Mouse (Mus musculus): ENCODE measurements around the gene Asic5. TPM values are rescaled to one million over a fixed set of nuclear protein-coding genes. Genes with fewer than 3 reads are reported as not detected.
A peak's percentile ranks its signal among the peaks of the same experiment; 100 is the strongest.

The Asic5 gene
- polyA plus RNA-seq, 1 experiment: 0.07 TPM

DNA sequence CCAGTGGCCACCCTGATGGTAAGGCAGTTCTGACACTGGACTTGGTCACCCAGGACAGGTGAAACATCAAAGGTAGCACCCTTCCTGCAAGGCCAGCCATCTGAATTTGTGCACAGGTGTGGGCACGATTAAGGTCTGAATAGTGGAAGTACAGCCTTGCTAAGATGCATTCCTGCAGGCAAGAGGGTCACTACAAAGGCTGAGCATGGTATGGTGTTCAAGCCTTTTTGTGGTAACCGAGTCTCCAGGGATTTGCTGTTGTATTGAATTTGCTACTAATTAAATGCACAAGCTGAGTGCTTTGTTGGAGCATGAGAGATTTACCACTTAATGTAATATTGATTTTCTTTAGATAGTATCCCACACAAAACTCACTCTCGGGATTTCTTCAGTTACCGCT lies 66.0 kb downstream of the Asic5 start:
- DNase-seq (ENCODE audit: low read depth): no peak
- no peak for TF ChIP-seq CTCF (IDR thresholded peaks at IDR 0.05; ENCODE audit: borderline replicate concordance, extremely low read depth, insufficient read depth, insufficient read length)
- TF ChIP-seq POLR2A (IDR thresholded peaks at IDR 0.05; ENCODE audit: borderline replicate concordance, extremely low read depth, insufficient read depth, insufficient read length, poor library complexity, severe bottlenecking): no peak

DNA sequence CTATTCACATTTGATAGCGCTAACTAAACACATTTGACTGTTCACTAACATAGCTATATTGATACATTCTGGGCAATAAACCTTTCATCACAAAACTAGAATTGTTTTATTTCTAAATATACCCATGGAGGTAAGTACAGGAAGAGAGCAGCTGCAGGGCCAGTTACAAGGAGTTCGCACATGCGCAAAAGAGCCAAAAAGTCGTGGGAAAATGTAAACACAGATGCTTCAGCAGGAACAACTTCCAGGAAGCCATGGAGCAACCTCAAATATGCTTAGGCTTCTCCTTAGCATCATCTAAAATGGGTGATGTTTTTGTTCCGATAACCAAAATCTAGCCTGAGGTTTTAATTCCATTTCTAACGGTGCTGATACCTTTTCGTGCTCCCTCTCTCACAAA lies 66.6 kb downstream of the Asic5 start:
- peak; percentile 51 for DNase-seq (ENCODE audit: low read depth)
- TF ChIP-seq CTCF (IDR thresholded peaks at IDR 0.05; ENCODE audit: borderline replicate concordance, extremely low read depth, insufficient read depth, insufficient read length) (no peak), POLR2A (IDR thresholded peaks at IDR 0.05; ENCODE audit: borderline replicate concordance, extremely low read depth, insufficient read depth, insufficient read length, poor library complexity, severe bottlenecking) (no peak)

DNA sequence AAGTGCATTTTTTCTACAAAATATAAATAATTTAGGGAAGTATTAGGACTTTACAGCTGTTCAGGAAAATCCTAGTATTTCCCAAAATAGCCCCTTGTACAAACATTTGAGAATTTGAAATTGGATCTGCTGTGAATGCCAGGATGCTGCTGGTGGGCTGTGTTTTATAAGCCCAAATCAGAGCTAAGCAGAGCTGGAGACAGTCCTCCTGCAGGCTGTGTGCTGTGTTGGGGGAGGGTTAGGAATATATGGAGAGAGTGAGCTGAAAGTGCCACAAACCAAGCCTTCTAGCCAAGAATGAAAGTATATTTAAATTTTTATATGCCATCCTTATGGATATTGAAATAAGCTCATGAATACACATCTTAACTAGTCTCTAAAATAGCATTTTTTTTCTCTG lies 69.4 kb downstream of the Asic5 start:
- no peak for TF ChIP-seq CTCF (IDR thresholded peaks at IDR 0.05; ENCODE audit: borderline replicate concordance, extremely low read depth, insufficient read depth, insufficient read length)
- TF ChIP-seq POLR2A (IDR thresholded peaks at IDR 0.05; ENCODE audit: borderline replicate concordance, extremely low read depth, insufficient read depth, insufficient read length, poor library complexity, severe bottlenecking): no peak
- no peak for DNase-seq (ENCODE audit: low read depth)

DNA sequence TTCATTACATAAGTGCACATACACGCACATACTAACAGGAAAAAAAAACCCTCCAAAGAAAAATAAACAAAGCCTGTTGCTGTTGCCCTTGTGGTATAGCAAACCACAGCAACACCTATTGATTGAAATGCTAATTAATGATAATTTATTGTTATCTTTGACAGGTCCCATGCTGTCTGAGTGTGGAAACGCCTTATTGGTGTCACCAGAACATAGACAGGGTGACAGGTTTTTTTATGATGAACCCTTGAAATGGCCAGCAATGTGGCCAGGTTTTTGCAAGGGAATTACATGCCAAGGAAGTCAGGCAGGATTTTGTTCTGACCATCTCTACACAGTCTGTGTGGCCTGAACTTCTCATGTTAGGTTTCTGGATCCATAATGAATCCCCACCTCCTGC lies 69.9 kb downstream of the Asic5 start:
- TF ChIP-seq CTCF (IDR thresholded peaks at IDR 0.05; ENCODE audit: borderline replicate concordance, extremely low read depth, insufficient read depth, insufficient read length): no peak
- TF ChIP-seq POLR2A (IDR thresholded peaks at IDR 0.05; ENCODE audit: borderline replicate concordance, extremely low read depth, insufficient read depth, insufficient read length, poor library complexity, severe bottlenecking): no peak
- DNase-seq (ENCODE audit: low read depth): no peak

DNA sequence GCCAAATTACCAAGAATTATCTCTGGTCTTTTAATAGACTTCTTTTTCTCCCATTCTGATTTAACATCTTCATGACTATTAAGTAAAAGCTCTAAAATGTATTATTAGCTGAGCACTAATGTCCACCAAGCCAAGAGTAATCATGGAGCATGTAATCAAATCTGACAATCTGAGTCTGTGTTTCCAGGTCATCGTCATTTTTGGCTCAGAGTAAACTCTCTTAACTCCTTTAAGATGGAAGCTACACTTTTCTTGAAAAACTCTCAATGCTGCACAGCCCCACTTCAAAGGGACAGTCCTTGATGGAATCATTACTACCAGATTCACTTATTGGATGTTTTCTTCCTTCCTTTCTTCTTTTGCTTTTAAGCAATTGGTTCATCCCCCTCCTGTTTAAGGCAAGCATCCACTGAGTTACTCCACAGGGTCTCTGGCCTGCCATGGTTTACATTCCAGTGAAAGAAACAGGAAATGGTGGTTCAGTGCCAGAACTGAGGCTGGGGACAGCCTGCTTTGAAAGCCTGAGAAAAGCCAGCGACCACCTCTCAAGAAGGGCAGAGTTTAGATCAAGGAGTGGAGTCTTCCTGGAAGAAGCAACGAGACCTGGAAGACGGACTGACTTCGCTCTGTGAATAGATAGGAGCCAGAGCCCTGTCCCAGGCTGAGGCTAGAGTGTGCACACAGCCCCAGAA lies 72.3 kb downstream of the Asic5 start:
- DNase-seq (ENCODE audit: low read depth): no peak
- TF ChIP-seq CTCF (IDR thresholded peaks at IDR 0.05; ENCODE audit: borderline replicate concordance, extremely low read depth, insufficient read depth, insufficient read length): no peak
- TF ChIP-seq POLR2A (IDR thresholded peaks at IDR 0.05; ENCODE audit: borderline replicate concordance, extremely low read depth, insufficient read depth, insufficient read length, poor library complexity, severe bottlenecking): no peak

DNA sequence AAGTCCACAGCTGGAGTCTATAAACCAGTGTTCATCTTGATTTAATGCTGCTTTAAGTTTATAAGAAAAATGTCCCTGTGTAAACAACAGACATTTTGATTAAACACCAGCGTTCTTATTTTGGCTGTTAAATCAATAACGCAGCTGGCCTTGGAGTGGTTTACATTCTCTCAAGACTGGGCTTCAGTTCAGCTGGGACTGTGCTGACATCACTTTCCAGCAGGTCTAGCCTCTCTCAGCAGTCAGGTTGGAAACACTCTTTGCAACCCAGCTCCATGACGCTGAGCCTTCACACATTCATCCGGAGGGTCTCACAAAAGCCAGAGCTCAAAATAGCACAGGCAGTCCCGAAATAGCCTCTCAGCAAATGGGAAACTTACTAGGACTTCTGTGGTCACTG lies 75.1 kb downstream of the Asic5 start:
- no peak for TF ChIP-seq CTCF (IDR thresholded peaks at IDR 0.05; ENCODE audit: borderline replicate concordance, extremely low read depth, insufficient read depth, insufficient read length)
- no peak for TF ChIP-seq POLR2A (IDR thresholded peaks at IDR 0.05; ENCODE audit: borderline replicate concordance, extremely low read depth, insufficient read depth, insufficient read length, poor library complexity, severe bottlenecking)
- DNase-seq (ENCODE audit: low read depth): no peak

DNA sequence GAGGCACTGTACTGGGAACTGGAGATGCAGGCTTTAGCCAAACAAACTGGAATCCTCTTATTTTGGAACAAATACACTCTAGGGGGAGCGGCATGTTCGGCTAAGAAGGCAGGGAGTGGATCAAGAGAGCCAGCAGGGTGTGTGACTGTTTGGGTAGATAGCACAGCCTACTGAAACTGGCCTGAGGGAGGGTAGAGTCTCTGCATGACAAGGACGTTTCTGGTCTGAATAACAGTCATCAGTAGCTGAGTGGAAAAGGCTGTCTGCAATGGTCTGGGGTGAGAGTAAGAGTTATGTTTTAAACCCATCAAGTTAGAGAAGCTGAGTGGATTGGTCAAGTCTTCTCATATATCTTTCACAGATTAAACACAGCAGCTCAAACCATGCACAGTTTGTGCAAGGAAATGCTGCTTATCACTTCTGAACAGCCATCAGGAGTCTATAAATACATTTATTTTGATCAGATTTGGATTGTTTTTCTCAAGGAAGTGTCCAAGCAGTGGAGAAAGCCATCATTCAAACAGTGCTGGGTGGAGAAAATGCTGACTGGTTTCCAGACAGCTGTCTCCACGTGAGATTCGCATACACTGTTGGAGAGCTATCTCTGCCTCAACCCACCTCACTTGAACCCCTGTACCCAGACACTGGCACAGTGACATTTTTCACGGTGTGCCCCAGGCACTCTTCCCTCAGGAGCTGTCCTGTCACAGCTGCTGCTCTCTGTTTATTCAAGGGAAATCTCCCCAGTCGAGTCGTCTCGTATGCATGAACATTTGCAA lies 79.5 kb downstream of the Asic5 start:
- no peak for DNase-seq (ENCODE audit: low read depth)
- TF ChIP-seq POLR2A (IDR thresholded peaks at IDR 0.05; ENCODE audit: borderline replicate concordance, extremely low read depth, insufficient read depth, insufficient read length, poor library complexity, severe bottlenecking) (no peak), CTCF (IDR thresholded peaks at IDR 0.05; ENCODE audit: borderline replicate concordance, extremely low read depth, insufficient read depth, insufficient read length) (no peak)

DNA sequence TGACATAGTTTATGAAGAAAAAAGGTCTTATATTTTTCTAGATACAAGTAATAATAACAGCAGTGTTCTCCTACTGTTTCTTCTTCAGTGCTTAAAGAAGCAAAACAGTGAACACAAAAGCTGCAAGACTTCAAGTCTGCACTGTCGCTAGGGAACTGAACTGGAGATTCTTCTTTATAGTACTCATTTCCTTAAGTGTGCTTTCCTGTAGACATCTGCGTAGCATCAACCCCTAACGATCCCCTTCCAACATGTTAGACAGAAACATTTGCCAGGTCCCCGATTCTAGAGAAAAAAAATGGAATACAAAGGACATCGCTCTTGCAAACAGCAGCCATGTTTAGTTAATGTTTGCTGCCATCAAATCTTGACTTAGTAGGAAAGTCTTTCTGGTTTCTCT lies 85.7 kb downstream of the Asic5 start:
- TF ChIP-seq POLR2A (IDR thresholded peaks at IDR 0.05; ENCODE audit: borderline replicate concordance, extremely low read depth, insufficient read depth, insufficient read length, poor library complexity, severe bottlenecking) (no peak), CTCF (IDR thresholded peaks at IDR 0.05; ENCODE audit: borderline replicate concordance, extremely low read depth, insufficient read depth, insufficient read length) (no peak)
- DNase-seq (ENCODE audit: low read depth): no peak

Other genes with a start within 250 kb of the Asic5 start
- gene Ctso, start 49.7 kb upstream of the Asic5 start, polyA plus RNA-seq (2012; rRNA removed): 4.1 and 4.4 TPM in 2 replicates
- 0.04 and 0.18 TPM in 2 replicates for gene Tdo2, start 6.1 kb upstream of the Asic5 start, polyA plus RNA-seq (2012; rRNA removed)
- 26.9 and 27.1 TPM in 2 replicates for gene Gucy1b1, start 92.4 kb downstream of the Asic5 start, polyA plus RNA-seq (2012; rRNA removed)
- gene Gucy1a1, start 163.5 kb downstream of the Asic5 start, polyA plus RNA-seq (2012; rRNA removed): 14.0 and 16.5 TPM in 2 replicates